Mouse (Mus musculus): ENCODE measurements at regions not wholly inside any gene's neighbourhood (a gene's known extent, or its start where the extent isn't known, plus 50 kb on each side); places are given as distances from the start of the nearest gene placed in this dataset.
A peak's percentile ranks its signal among the peaks of the same experiment; 100 is the strongest.

- DNase-seq (ENCODE audit: inconsistent ontology term): no peak
Measured at GRCm38 (mm10) chr6:93133940-93134339, 190.6 kb upstream of the Adamts9 start.

- no peak for DNase-seq (ENCODE audit: inconsistent ontology term)
Measured at GRCm38 (mm10) chr6:93130946-93131685, 187.8 kb upstream of the Adamts9 start.

- no peak for DNase-seq (ENCODE audit: inconsistent ontology term)
Measured at GRCm38 (mm10) chr6:93119482-93119881, 176.2 kb upstream of the Adamts9 start.

GRCm38 (mm10) chr6:93113361-93113760 lies 170.1 kb upstream of the Adamts9 start:
- peak; percentile 74 for DNase-seq (ENCODE audit: inconsistent ontology term)

- DNase-seq (ENCODE audit: inconsistent ontology term): no peak
Measured at GRCm38 (mm10) chr6:93094730-93095360, 151.6 kb upstream of the Adamts9 start.

- peak; percentile 27 for DNase-seq (ENCODE audit: inconsistent ontology term)
Measured at GRCm38 (mm10) chr6:93093770-93094169, 150.5 kb upstream of the Adamts9 start.

GRCm38 (mm10) chr6:93087329-93087728 lies 144.0 kb upstream of the Adamts9 start:
- no peak for DNase-seq (ENCODE audit: inconsistent ontology term)

- DNase-seq (ENCODE audit: inconsistent ontology term): peak; percentile 51
Measured at GRCm38 (mm10) chr6:93084286-93084685, 141.0 kb upstream of the Adamts9 start.

GRCm38 (mm10) chr6:93083716-93084115 lies 140.4 kb upstream of the Adamts9 start:
- DNase-seq (ENCODE audit: inconsistent ontology term): no peak

GRCm38 (mm10) chr6:93082205-93082604 lies 138.9 kb upstream of the Adamts9 start:
- no peak for DNase-seq (ENCODE audit: inconsistent ontology term)

- DNase-seq (ENCODE audit: inconsistent ontology term): peak; percentile 25
Measured at GRCm38 (mm10) chr6:93076681-93077080, 133.4 kb upstream of the Adamts9 start.

- peak; percentile 24 for DNase-seq (ENCODE audit: inconsistent ontology term)
Measured at GRCm38 (mm10) chr6:93075867-93076266, 132.6 kb upstream of the Adamts9 start.

GRCm38 (mm10) chr6:93075011-93075410 lies 131.7 kb upstream of the Adamts9 start:
- peak; percentile 48 for DNase-seq (ENCODE audit: inconsistent ontology term)

- DNase-seq (ENCODE audit: inconsistent ontology term): no peak
Measured at GRCm38 (mm10) chr6:93070916-93071315, 127.6 kb upstream of the Adamts9 start.

- DNase-seq (ENCODE audit: inconsistent ontology term): no peak
Measured at GRCm38 (mm10) chr6:93067808-93068207, 124.5 kb upstream of the Adamts9 start.

- no peak for DNase-seq (ENCODE audit: inconsistent ontology term)
Measured at GRCm38 (mm10) chr6:93066553-93067376, 123.5 kb upstream of the Adamts9 start.

- peak; percentile 40 for DNase-seq (ENCODE audit: inconsistent ontology term)
Measured at GRCm38 (mm10) chr6:93065917-93066552, 122.7 kb upstream of the Adamts9 start.

GRCm38 (mm10) chr6:93065366-93065765 lies 122.1 kb upstream of the Adamts9 start:
- no peak for DNase-seq (ENCODE audit: inconsistent ontology term)

- no peak for DNase-seq (ENCODE audit: inconsistent ontology term)
Measured at GRCm38 (mm10) chr6:93064366-93064765, 121.1 kb upstream of the Adamts9 start.

GRCm38 (mm10) chr6:93061741-93062140 lies 118.4 kb upstream of the Adamts9 start:
- DNase-seq (ENCODE audit: inconsistent ontology term): no peak

GRCm38 (mm10) chr6:93045524-93045923 lies 102.2 kb upstream of the Adamts9 start:
- DNase-seq (ENCODE audit: inconsistent ontology term): no peak

- DNase-seq (ENCODE audit: inconsistent ontology term): peak; percentile 54
Measured at GRCm38 (mm10) chr6:93041041-93041440, 97.7 kb upstream of the Adamts9 start.

Measured in Muller cell, postnatal 12 days (primary cell).